Mouse (Mus musculus) neural tube, embryonic 15.5 days (tissue): ENCODE data around the gene Zfp991. TPM values are rescaled to one million over a fixed set of nuclear protein-coding genes. Genes with fewer than 3 reads are reported as not detected.
"Not testable (repeated sequence)": the region's sequence is repeated elsewhere in the genome, so short reads cannot be mapped to it uniquely, and the experiment has no call there.

ENCODE experiments used
- ATAC-seq: fragments of 200-750 bp; cut with Nextera tagmentation; 2 replicates; pipeline ENCODE4 v1.8.0; 2017; ENCODE audit warnings: mild to moderate bottlenecking, moderate TSS enrichment, moderate library complexity; ENCODE audit not compliant: low FRiP score
- H3K27ac ChIP-seq: fragments of 300-500 bp; sonication (generic); replicated peaks from 2 replicates; pipeline ENCODE4 v1.5.1; 2015; ENCODE audit warnings: mild to moderate bottlenecking, inconsistent platforms
- H3K27me3 ChIP-seq: fragments of 300-500 bp; sonication (generic); replicated peaks from 2 replicates; pipeline ENCODE4 v1.6.1; 2015; ENCODE audit warnings: inconsistent platforms
- H3K36me3 ChIP-seq: fragments of 300-500 bp; sonication (generic); 2 replicates; pipeline ENCODE4 v1.6.1; 2015; ENCODE audit warnings: inconsistent platforms
- H3K4me1 ChIP-seq: fragments of 300-500 bp; sonication (generic); 2 replicates; pipeline ENCODE4 v1.6.1; 2015; ENCODE audit warnings: inconsistent platforms
- H3K4me2 ChIP-seq: fragments of 300-500 bp; sonication (generic); 2 replicates; pipeline ENCODE4 v1.6.1; 2015; ENCODE audit warnings: inconsistent platforms, mild to moderate bottlenecking, moderate library complexity
- H3K4me3 ChIP-seq: fragments of 300-500 bp; sonication (generic); replicated peaks from 2 replicates; pipeline ENCODE4 v1.5.1; 2015; ENCODE audit warnings: mild to moderate bottlenecking, inconsistent platforms
- H3K9ac ChIP-seq: fragments of 300-500 bp; sonication (generic); replicated peaks from 2 replicates; pipeline ENCODE4 v1.6.1; 2015; ENCODE audit warnings: mild to moderate bottlenecking, inconsistent platforms
- H3K9me3 ChIP-seq: fragments of 300-500 bp; sonication (generic); replicated peaks from 2 replicates; pipeline ENCODE4 v1.6.1; 2016; ENCODE audit warnings: inconsistent platforms
- WGBS: fragments of 180-500 bp; shearing (Covaris S2); methylation state at CpG from one replicate; pipeline ENCODE4 v1.1.7; 2015; ENCODE audit warnings: mixed read lengths; 5-methylcytosine and 5-hydroxymethylcytosine counted together
- polyA plus RNA-seq: library from polyadenylated mRNA; unstranded; fragments of >200 nt; fragmentation: Nextera tagmentation; extraction: Ambion mirVana; gene quantifications from 2 replicates; pipeline ENCODE4 v1.2.1, GENCODE M21; 2015

Zfp991 gene
- polyA plus RNA-seq, result 4.4 and 5.8 TPM in 2 replicates

GRCm38 (mm10) chr4:147131837-147132459, at the start of gene Zfp991:
Gene Zfp991 (plus strand): TSS chr4:147132038.
- H3K27ac ChIP-seq, H3K9me3 ChIP-seq, H3K9ac ChIP-seq, H3K27me3 ChIP-seq, H3K4me1 ChIP-seq, ATAC-seq, H3K36me3 ChIP-seq: not testable (repeated sequence)
- WGBS, result 30% methylated on average over 2 of the region's 15 CpGs
- H3K4me2 ChIP-seq, result peak within 1 kb of the TSS; percentile 32; the same call in 1 of the 2 replicates
- H3K4me3 ChIP-seq, result peak within 1 kb of the TSS; percentile 30

- H3K9ac ChIP-seq, H3K27ac ChIP-seq, ATAC-seq, H3K4me2 ChIP-seq, H3K27me3 ChIP-seq, H3K4me3 ChIP-seq, H3K36me3 ChIP-seq, H3K4me1 ChIP-seq: not testable (repeated sequence)
- WGBS, result 74% methylated on average over 2 of the region's 2 CpGs
- H3K9me3 ChIP-seq, result peaks cover 18% of the 10 kb centered on the region
These were observed 36.2 kb upstream of the Zfp991 start for GRCm38 (mm10) chr4:147095641-147096040.

- H3K36me3 ChIP-seq, H3K4me1 ChIP-seq, H3K27me3 ChIP-seq, H3K9me3 ChIP-seq, H3K27ac ChIP-seq: not testable (repeated sequence)
- under 1% methylated on average over 85 of the region's 109 CpGs for WGBS
- peak; percentile 95 for ATAC-seq
- Histone ChIP-seq H3K9ac (peak overlapping the region; percentile 47), H3K4me3 (peak overlapping the region; percentile 53), H3K4me2 (peak overlapping the region; percentile 79)
These were observed 29.9 kb upstream of the Zfp991 start for GRCm38 (mm10) chr4:147101666-147102626.

- H3K27me3 ChIP-seq, ATAC-seq, H3K27ac ChIP-seq, H3K36me3 ChIP-seq, H3K4me3 ChIP-seq, H3K4me1 ChIP-seq, H3K9me3 ChIP-seq, H3K9ac ChIP-seq, H3K4me2 ChIP-seq: not testable (repeated sequence)
- WGBS, result 52% methylated on average over 4 of the region's 4 CpGs
These were observed 28.0 kb upstream of the Zfp991 start for GRCm38 (mm10) chr4:147103814-147104213.

- not testable (repeated sequence) for H3K36me3 ChIP-seq, H3K4me1 ChIP-seq, ATAC-seq, H3K27me3 ChIP-seq, H3K4me3 ChIP-seq, H3K4me2 ChIP-seq, H3K9me3 ChIP-seq, H3K9ac ChIP-seq, H3K27ac ChIP-seq
- WGBS, result 74% methylated on average over 2 of the region's 3 CpGs
These were observed 14.0 kb upstream of the Zfp991 start for GRCm38 (mm10) chr4:147117839-147118238.

GRCm38 (mm10) chr4:147122286-147122685, 9.6 kb upstream of the Zfp991 start:
- not testable (repeated sequence) for H3K4me1 ChIP-seq, H3K9ac ChIP-seq, H3K27me3 ChIP-seq, ATAC-seq, H3K36me3 ChIP-seq, H3K27ac ChIP-seq, H3K4me2 ChIP-seq, H3K4me3 ChIP-seq
- WGBS, result 73% methylated on average over 1 of the region's 1 CpGs
- H3K9me3 ChIP-seq, result peaks cover 15% of the 10 kb centered on the region

GRCm38 (mm10) chr4:147123797-147124196, 8.0 kb upstream of the Zfp991 start:
- H3K4me1 ChIP-seq, H3K9ac ChIP-seq, H3K27me3 ChIP-seq, H3K27ac ChIP-seq, H3K4me3 ChIP-seq, H3K4me2 ChIP-seq, ATAC-seq, H3K36me3 ChIP-seq: not testable (repeated sequence)
- peaks cover 17% of the 10 kb centered on the region; the same call in 1 of the 2 replicates for H3K9me3 ChIP-seq

- peak overlapping the region; percentile 61 for H3K4me2 ChIP-seq
- WGBS, result 8% methylated on average over 47 of the region's 48 CpGs
- H3K9me3 ChIP-seq, result peaks cover 17% of the 10 kb centered on the region; the same call in 1 of the 2 replicates
These were observed 7.2 kb upstream of the Zfp991 start for GRCm38 (mm10) chr4:147124400-147125306.

GRCm38 (mm10) chr4:147125326-147125725, 6.5 kb upstream of the Zfp991 start:
- ATAC-seq, result peak; percentile 21; the same call in 1 of the 2 replicates
- H3K4me2 ChIP-seq, result peak overlapping the region; percentile 61
- peaks cover 17% of the 10 kb centered on the region; the same call in 1 of the 2 replicates for H3K9me3 ChIP-seq
- H3K36me3 ChIP-seq, H3K27ac ChIP-seq, H3K4me1 ChIP-seq, H3K27me3 ChIP-seq: not testable (repeated sequence)
- WGBS, result 20% methylated on average over 4 of the region's 4 CpGs
- peak overlapping the region; percentile 54 for H3K9ac ChIP-seq
- H3K4me3 ChIP-seq, result peak overlapping the region; percentile 44

More at GRCm38 (mm10) chr4:147124400-147125306, 7.2 kb upstream of the Zfp991 start:
- not testable (repeated sequence) for H3K36me3 ChIP-seq, H3K4me1 ChIP-seq, H3K27ac ChIP-seq, H3K27me3 ChIP-seq
- H3K4me3 ChIP-seq, result peak overlapping the region; percentile 44
- peak overlapping the region; percentile 54 for H3K9ac ChIP-seq
- ATAC-seq, result peak; percentile 98

GRCm38 (mm10) chr4:147125870-147126269, 6.0 kb upstream of the Zfp991 start:
- H3K4me1 ChIP-seq, H3K27me3 ChIP-seq, H3K9ac ChIP-seq, H3K36me3 ChIP-seq, H3K27ac ChIP-seq, ATAC-seq, H3K4me3 ChIP-seq, H3K4me2 ChIP-seq: not testable (repeated sequence)
- WGBS, result 89% methylated on average over 4 of the region's 4 CpGs
- H3K9me3 ChIP-seq, result peaks cover 17% of the 10 kb centered on the region; the same call in 1 of the 2 replicates

GRCm38 (mm10) chr4:147126435-147126834, 5.4 kb upstream of the Zfp991 start:
- H3K27ac ChIP-seq, result not testable (repeated sequence)

More at GRCm38 (mm10) chr4:147126435-147126834, 5.4 kb upstream of the Zfp991 start:
- not testable (repeated sequence) for H3K9ac ChIP-seq, H3K4me1 ChIP-seq, H3K4me3 ChIP-seq, H3K27me3 ChIP-seq, H3K36me3 ChIP-seq, ATAC-seq, H3K4me2 ChIP-seq
- H3K9me3 ChIP-seq, result peaks cover 17% of the 10 kb centered on the region; the same call in 1 of the 2 replicates
- 82% methylated on average over 2 of the region's 2 CpGs for WGBS
